Mouse (Mus musculus) kidney, embryonic 15.5 days (tissue): ENCODE measurements around the gene Ankmy1. TPM values are rescaled to one million over a fixed set of nuclear protein-coding genes. Genes with fewer than 3 reads are reported as not detected.

ENCODE experiments used
- ATAC-seq: fragments of 200-750 bp; cut with Nextera tagmentation; replicated peaks from 2 replicates; pipeline ENCODE4 v1.8.0; 2017; ENCODE audit warnings: moderate TSS enrichment; ENCODE audit not compliant: low FRiP score
- H3K27ac ChIP-seq: fragments of 300-500 bp; sonication (generic); 2 replicates; pipeline ENCODE4 v1.5.1; 2015; ENCODE audit warnings: mild to moderate bottlenecking, inconsistent platforms
- H3K27me3 ChIP-seq: fragments of 300-500 bp; sonication (generic); 2 replicates; pipeline ENCODE4 v1.6.1; 2015; ENCODE audit warnings: inconsistent platforms
- H3K36me3 ChIP-seq: fragments of 300-500 bp; sonication (generic); 2 replicates; pipeline ENCODE4 v1.6.1; 2015; ENCODE audit warnings: inconsistent platforms
- H3K4me1 ChIP-seq: fragments of 300-500 bp; sonication (generic); 2 replicates; pipeline ENCODE4 v1.6.1; 2015; ENCODE audit warnings: inconsistent platforms
- H3K4me2 ChIP-seq: fragments of 300-500 bp; sonication (generic); 2 replicates; pipeline ENCODE4 v1.6.1; 2015; ENCODE audit warnings: moderate library complexity, mild to moderate bottlenecking, inconsistent platforms
- H3K4me3 ChIP-seq: fragments of 300-500 bp; sonication (generic); replicated peaks from 2 replicates; pipeline ENCODE4 v1.5.1; 2015; ENCODE audit warnings: mild to moderate bottlenecking, inconsistent platforms
- H3K9ac ChIP-seq: fragments of 300-500 bp; sonication (generic); 2 replicates; pipeline ENCODE4 v1.6.1; 2015; ENCODE audit warnings: mild to moderate bottlenecking, inconsistent platforms
- H3K9me3 ChIP-seq: fragments of 300-500 bp; sonication (generic); replicated peaks from 2 replicates; pipeline ENCODE4 v1.6.1; 2016; ENCODE audit warnings: inconsistent platforms
- WGBS: fragments of 180-500 bp; shearing (Covaris S2); methylation state at CpG from one replicate; pipeline ENCODE4 v1.1.7; 2015; ENCODE audit warnings: mixed read lengths; 5-methylcytosine and 5-hydroxymethylcytosine counted together
- polyA plus RNA-seq: library from polyadenylated mRNA; unstranded; fragments of >200 nt; fragmentation: Nextera tagmentation; extraction: Ambion mirVana; gene quantifications from 2 replicates; pipeline ENCODE4 v1.2.1, GENCODE M21; 2015

The Ankmy1 gene
- polyA plus RNA-seq, 1 experiment from 2014 or later: 0.43 TPM

GRCm38 (mm10) chr1:92910239-92910885, 7.7 kb upstream of the Ankmy1 start, which contains the start of gene Rnpepl1:
Gene Rnpepl1, plus strand, starts transcription at chr1:92910783.
- Histone ChIP-seq H3K4me2 (peak within 1 kb of the TSS; percentile 91), H3K9me3 (no peaks in the 10 kb centered on the region), H3K9ac (peak within 1 kb of the TSS; percentile 88), H3K27me3 (no peaks in the 10 kb centered on the region), H3K4me3 (peak within 1 kb of the TSS; percentile 83), H3K27ac (peak within 1 kb of the TSS; percentile 90), H3K4me1 (peaks cover 43% of the 10 kb centered on the region), H3K36me3 (peaks cover 17% of the 10 kb centered on the region)
- ATAC-seq: peak; percentile 68
- WGBS: under 1% methylated on average over 45 of the region's 57 CpGs

GRCm38 (mm10) chr1:92909068-92909467, 6.4 kb upstream of the Ankmy1 start:
- 65% methylated on average over 4 of the region's 4 CpGs for WGBS

GRCm38 (mm10) chr1:92908664-92909063, 6.0 kb upstream of the Ankmy1 start:
- H3K27me3 ChIP-seq: no peaks in the 10 kb centered on the region
- no peak overlapping the region for H3K27ac ChIP-seq
- ATAC-seq: no peak
- no peak overlapping the region for H3K4me3 ChIP-seq
- H3K4me1 ChIP-seq: peaks cover 43% of the 10 kb centered on the region
- 90% methylated on average over 3 of the region's 3 CpGs for WGBS
- no peaks in the 10 kb centered on the region for H3K36me3 ChIP-seq
- no peaks in the 10 kb centered on the region for H3K9me3 ChIP-seq
- no peak overlapping the region for H3K9ac ChIP-seq
- no peak overlapping the region for H3K4me2 ChIP-seq

More at GRCm38 (mm10) chr1:92909068-92909467, 6.4 kb upstream of the Ankmy1 start:
- H3K4me3 ChIP-seq: no peak overlapping the region
- ATAC-seq: no peak
- H3K9me3 ChIP-seq: no peaks in the 10 kb centered on the region
- peaks cover 4% of the 10 kb centered on the region; the same call in 1 of the 2 replicates for H3K36me3 ChIP-seq
- H3K9ac ChIP-seq: no peak overlapping the region
- no peak overlapping the region for H3K27ac ChIP-seq
- no peak overlapping the region for H3K4me2 ChIP-seq
- no peaks in the 10 kb centered on the region for H3K27me3 ChIP-seq
- peaks cover 43% of the 10 kb centered on the region for H3K4me1 ChIP-seq

DNA sequence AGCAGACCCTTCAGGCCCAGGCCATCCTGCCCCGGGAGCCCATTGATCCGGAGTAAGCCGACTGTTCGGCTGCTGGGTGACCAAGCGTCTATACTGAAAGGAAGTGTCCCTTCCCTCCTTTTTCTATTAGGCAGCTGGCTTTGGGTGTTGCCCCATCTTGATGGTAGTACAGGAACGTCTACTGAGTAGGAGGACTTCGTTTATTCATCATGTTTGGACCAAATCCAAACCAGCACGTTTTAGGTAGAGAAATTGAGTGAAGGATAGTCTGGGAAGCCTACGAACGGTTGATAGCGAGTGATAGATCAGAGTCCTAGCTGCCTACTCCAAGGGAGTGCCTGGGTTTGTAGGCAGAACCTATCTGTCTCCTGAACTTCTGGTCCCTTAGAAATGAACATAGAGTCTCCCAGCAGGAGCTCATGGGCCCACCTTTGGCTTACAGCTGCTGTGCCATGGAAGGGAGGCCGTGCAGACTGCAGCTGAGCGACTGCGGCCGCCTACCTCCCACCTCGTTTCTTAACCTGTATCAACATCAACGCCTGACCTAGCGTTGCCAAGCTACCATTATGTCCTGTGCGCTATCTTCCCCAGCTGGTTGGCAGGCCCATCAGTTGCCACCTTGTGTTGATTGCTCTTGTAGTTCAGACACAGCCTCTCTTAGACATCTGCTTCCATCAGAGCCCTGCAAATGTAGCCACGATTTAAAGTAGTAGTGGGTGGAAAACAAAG, 5.1 kb upstream of the Ankmy1 start:
- peak overlapping the region; percentile 92 for H3K27ac ChIP-seq
- no peaks in the 10 kb centered on the region for H3K9me3 ChIP-seq
- H3K27me3 ChIP-seq: no peaks in the 10 kb centered on the region
- peak overlapping the region; percentile 76 for H3K9ac ChIP-seq
- ATAC-seq: no peak
- H3K4me3 ChIP-seq: peak overlapping the region; percentile 70
- no peaks in the 10 kb centered on the region for H3K36me3 ChIP-seq
- H3K4me2 ChIP-seq: peak overlapping the region; percentile 78
- peaks cover 45% of the 10 kb centered on the region for H3K4me1 ChIP-seq
- 48% methylated on average over 20 of the region's 20 CpGs for WGBS

DNA sequence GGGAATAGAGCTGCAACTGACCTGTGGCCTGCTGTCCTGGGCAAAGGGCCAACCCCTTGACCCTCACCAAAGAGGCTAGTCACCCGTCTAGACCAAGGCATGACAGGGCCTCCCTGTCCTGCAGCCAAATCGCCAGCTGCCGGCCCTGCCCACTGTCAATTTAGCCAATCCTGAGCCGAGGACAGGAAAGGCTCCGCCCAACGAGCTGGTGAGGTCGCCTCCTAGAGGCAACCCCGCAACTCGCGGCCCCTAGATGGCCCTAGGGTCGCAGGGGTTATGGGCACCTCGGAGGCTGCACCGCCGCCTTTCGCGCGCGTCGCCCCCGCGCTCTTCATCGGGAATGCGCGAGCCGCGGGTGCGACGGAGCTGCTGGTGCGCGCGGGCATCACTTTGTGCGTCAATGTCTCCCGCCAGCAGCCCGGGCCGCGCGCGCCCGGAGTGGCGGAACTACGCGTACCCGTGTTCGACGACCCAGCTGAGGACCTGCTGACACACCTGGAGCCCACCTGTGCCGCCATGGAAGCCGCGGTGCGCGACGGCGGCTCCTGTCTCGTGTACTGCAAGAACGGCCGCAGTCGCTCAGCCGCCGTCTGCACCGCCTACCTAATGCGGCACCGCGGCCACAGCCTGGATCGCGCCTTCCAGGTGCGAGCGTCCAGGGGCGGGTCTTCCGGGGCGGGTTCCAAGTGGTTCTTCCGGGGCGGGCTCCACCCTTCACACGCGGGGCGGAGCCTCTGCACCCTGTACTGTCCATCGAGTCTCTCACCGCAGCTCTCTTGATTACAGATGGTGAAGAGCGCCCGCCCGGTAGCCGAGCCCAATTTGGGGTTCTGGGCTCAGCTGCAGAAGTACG, 4.3 kb upstream of the Ankmy1 start, which contains the start of gene Dusp28:
TSS of gene Dusp28 (plus strand) at position 203 of the 853 bp plus-strand sequence.
- Histone ChIP-seq H3K27ac (peak within 1 kb of the TSS; percentile 92), H3K27me3 (no peaks in the 10 kb centered on the region), H3K36me3 (no peaks in the 10 kb centered on the region), H3K4me3 (peak within 1 kb of the TSS; percentile 70), H3K9me3 (no peaks in the 10 kb centered on the region), H3K4me1 (peaks cover 44% of the 10 kb centered on the region), H3K4me2 (peak within 1 kb of the TSS; percentile 78), H3K9ac (peak within 1 kb of the TSS; percentile 76)
- ATAC-seq: peak; percentile 92
- WGBS: under 1% methylated on average over 75 of the region's 81 CpGs

GRCm38 (mm10) chr1:92905703-92906310, 3.1 kb upstream of the Ankmy1 start:
- Histone ChIP-seq H3K4me3 (no peak overlapping the region), H3K36me3 (no peaks in the 10 kb centered on the region), H3K9me3 (no peaks in the 10 kb centered on the region), H3K27me3 (peaks cover 8% of the 10 kb centered on the region; the same call in 1 of the 2 replicates), H3K4me2 (no peak overlapping the region), H3K4me1 (peaks cover 34% of the 10 kb centered on the region), H3K27ac (no peak overlapping the region), H3K9ac (no peak overlapping the region)
- no peak for ATAC-seq
- WGBS: 95% methylated on average over 2 of the region's 2 CpGs

- peaks cover 25% of the 10 kb centered on the region for H3K4me1 ChIP-seq
- no peak overlapping the region for H3K4me3 ChIP-seq
- no peak overlapping the region for H3K9ac ChIP-seq
- H3K9me3 ChIP-seq: no peaks in the 10 kb centered on the region
- ATAC-seq: no peak
- 70% methylated on average over 4 of the region's 4 CpGs for WGBS
- H3K4me2 ChIP-seq: no peak overlapping the region
- H3K36me3 ChIP-seq: no peaks in the 10 kb centered on the region
- peaks cover 16% of the 10 kb centered on the region; the same call in 1 of the 2 replicates for H3K27me3 ChIP-seq
- H3K27ac ChIP-seq: no peak overlapping the region
Measured at GRCm38 (mm10) chr1:92903627-92904026, 921 bp upstream of the Ankmy1 start.

DNA sequence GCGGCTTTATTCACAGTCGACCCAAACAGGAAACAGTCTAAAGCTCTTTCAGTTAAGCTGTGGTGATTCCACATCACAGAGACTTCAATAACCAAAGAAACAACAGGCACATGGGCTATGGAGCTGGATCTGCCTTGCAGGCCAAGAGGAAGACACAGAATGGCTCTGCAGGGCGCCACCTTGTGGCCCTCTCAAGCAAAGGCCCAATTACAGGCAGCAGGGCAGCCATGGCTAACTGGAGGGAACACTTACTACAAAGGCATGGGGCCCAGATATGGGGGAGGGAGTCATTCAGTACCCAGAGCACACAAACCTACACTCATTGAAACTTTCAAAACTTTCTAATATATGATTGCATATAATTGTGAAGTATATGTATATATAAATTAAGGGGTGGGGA, 7.6 kb downstream of the Ankmy1 start:
- Histone ChIP-seq H3K9ac (no peak overlapping the region), H3K27me3 (0 out of 2 replicates have a peak, but pooled peaks cover 7% of the 10 kb centered on the region), H3K4me1 (no peaks in the 10 kb centered on the region), H3K4me2 (no peak overlapping the region), H3K36me3 (no peaks in the 10 kb centered on the region), H3K9me3 (no peaks in the 10 kb centered on the region), H3K27ac (no peak overlapping the region), H3K4me3 (no peak overlapping the region)
- peak; percentile 83 for ATAC-seq
- 10% methylated on average over 3 of the region's 3 CpGs for WGBS

- no peaks in the 10 kb centered on the region for H3K9me3 ChIP-seq
- H3K4me2 ChIP-seq: no peak overlapping the region
- no peak for ATAC-seq
- no peak overlapping the region for H3K9ac ChIP-seq
- no peaks in the 10 kb centered on the region for H3K4me1 ChIP-seq
- WGBS: 58% methylated on average over 3 of the region's 3 CpGs
- no peaks in the 10 kb centered on the region for H3K27me3 ChIP-seq
- no peaks in the 10 kb centered on the region for H3K36me3 ChIP-seq
- no peak overlapping the region for H3K27ac ChIP-seq
- no peak overlapping the region for H3K4me3 ChIP-seq
Measured at GRCm38 (mm10) chr1:92893896-92894295, 8.8 kb downstream of the Ankmy1 start.

- Histone ChIP-seq H3K27ac (no peak overlapping the region), H3K9ac (no peak overlapping the region), H3K9me3 (no peaks in the 10 kb centered on the region), H3K4me2 (no peak overlapping the region), H3K27me3 (no peaks in the 10 kb centered on the region), H3K4me3 (no peak overlapping the region), H3K4me1 (no peaks in the 10 kb centered on the region), H3K36me3 (no peaks in the 10 kb centered on the region)
- ATAC-seq: no peak
- WGBS: 69% methylated on average over 3 of the region's 3 CpGs
Measured at GRCm38 (mm10) chr1:92892791-92893190, 9.9 kb downstream of the Ankmy1 start.

DNA sequence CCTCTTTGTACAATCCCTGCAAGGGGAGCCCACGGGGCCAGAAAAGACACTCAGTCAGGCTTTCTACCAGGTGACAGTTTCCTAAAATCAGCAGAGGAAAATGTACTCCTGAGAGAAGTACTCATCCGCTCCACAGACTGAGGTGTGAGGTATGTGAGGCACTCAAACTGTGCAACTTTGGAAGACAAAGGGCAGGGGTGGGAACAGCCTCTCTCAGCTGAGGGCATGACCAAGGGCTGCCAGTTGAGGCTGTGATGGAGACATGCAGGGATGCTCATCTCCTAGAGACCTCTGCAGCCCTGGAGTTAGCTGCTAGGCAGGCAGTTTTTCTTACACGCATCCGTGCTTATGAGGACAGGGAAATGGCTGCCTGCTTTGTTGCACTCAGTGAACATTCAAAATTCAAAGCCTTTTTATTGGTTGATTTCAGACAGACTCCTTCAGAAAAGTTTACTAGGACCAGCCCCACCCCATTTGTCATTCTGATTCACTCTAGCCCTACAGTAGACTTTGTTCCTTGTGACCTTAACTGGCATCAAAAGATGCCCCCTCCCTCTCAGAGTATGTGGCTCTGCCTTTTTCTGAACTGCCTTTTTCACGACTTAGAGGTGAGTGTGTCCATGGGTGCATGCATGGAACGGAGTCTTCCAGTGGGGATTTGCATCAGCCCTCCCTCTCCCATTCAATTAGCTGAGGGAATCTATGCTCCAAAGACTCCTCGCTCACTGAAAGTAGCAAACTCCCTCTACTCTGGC, 13.6 kb downstream of the Ankmy1 start:
- Histone ChIP-seq H3K4me3 (no peak overlapping the region), H3K4me2 (no peak overlapping the region), H3K9ac (no peak overlapping the region), H3K9me3 (no peaks in the 10 kb centered on the region), H3K4me1 (no peaks in the 10 kb centered on the region), H3K27ac (no peak overlapping the region), H3K27me3 (no peaks in the 10 kb centered on the region), H3K36me3 (no peaks in the 10 kb centered on the region)
- WGBS: 76% methylated on average over 7 of the region's 7 CpGs
- ATAC-seq: no peak
